Mouse (Mus musculus): Measurements from ENCODE around the gene Vmn1r132. TPM values are rescaled to one million over a fixed set of nuclear protein-coding genes. Genes with fewer than 3 reads are reported as not detected.
"Not testable (repeated sequence)": the region's sequence is repeated elsewhere in the genome, so short reads cannot be mapped to it uniquely, and the experiment has no call there.

The Vmn1r132 gene
- polyA plus RNA-seq (2016; fragmentation: Nextera tagmentation; extraction: Ambion mirVana), result not detected in 2 replicates

GRCm38 (mm10) chr7:21613792-21614191 lies at the start of gene Vmn1r132:
Gene Vmn1r132, plus strand, starts transcription at chr7:21614092.
- not testable (repeated sequence) for H3K4me3 ChIP-seq; H3K4me1 ChIP-seq; H3K27me3 ChIP-seq (ENCODE audit: poor library complexity, severe bottlenecking); H3K27ac ChIP-seq; H3K9me3 ChIP-seq; H3K36me3 ChIP-seq (replicated peaks); DNase-seq (ENCODE audit: extremely low spot score, low spot score)
- no CpG with 5 or more reads among the region's 3 CpGs for WGBS

Other genes with a start within 250 kb of the Vmn1r132 start
- gene Gm6882, start 181.3 kb upstream of the Vmn1r132 start, polyA plus RNA-seq (2016; fragmentation: Nextera tagmentation; extraction: Ambion mirVana), result not detected in 2 replicates
- gene Vmn1r130, start 102.3 kb upstream of the Vmn1r132 start, polyA plus RNA-seq (2016; fragmentation: Nextera tagmentation; extraction: Ambion mirVana), result not detected in 2 replicates
- not detected in 2 replicates for gene Vmn1r131, start 68.0 kb upstream of the Vmn1r132 start, polyA plus RNA-seq (2016; fragmentation: Nextera tagmentation; extraction: Ambion mirVana)
- not detected in 2 replicates for gene Gm4175, start 147.4 kb downstream of the Vmn1r132 start, polyA plus RNA-seq (2016; fragmentation: Nextera tagmentation; extraction: Ambion mirVana)
- gene Gm4177, start 182.6 kb downstream of the Vmn1r132 start, polyA plus RNA-seq (2016; fragmentation: Nextera tagmentation; extraction: Ambion mirVana), result not detected in 2 replicates
- gene Vmn1r135, start 218.3 kb downstream of the Vmn1r132 start, polyA plus RNA-seq (2016; fragmentation: Nextera tagmentation; extraction: Ambion mirVana), result not detected in 2 replicates
- gene Gm5725, start 230.2 kb downstream of the Vmn1r132 start, polyA plus RNA-seq (2016; fragmentation: Nextera tagmentation; extraction: Ambion mirVana), result not detected in 2 replicates